Mouse (Mus musculus) kidney, postnatal 14 days (tissue): ENCODE results near the gene Met.

ENCODE experiments used
- DNase-seq: peaks from one replicate; pipeline ENCODE4 v3.0.0; 2022; ENCODE audit warnings: mixed read lengths

Met gene

GRCm38 (mm10) chr6:17612652-17613051 is 149.1 kb downstream of the Met start:
- no peak for DNase-seq

DNA sequence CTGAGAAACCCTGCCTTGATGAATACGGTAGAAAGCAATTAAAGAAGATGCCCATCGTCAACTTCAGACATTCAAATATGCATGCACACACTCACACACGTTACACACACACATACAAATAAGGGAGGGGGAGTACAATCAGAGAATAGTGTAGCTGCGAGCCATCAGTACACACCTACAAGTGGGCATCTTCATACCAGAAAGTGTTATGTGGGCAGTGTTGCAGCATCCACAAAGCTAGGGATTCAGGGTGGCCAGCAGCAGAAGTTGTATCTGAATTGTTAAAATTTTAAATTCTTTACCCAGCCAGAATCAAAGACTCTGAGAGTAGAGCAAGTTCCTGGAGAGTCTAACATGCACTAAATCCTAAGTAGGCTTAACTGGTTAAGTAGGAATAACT is 157.2 kb downstream of the Met start:
- DNase-seq = no peak

DNA sequence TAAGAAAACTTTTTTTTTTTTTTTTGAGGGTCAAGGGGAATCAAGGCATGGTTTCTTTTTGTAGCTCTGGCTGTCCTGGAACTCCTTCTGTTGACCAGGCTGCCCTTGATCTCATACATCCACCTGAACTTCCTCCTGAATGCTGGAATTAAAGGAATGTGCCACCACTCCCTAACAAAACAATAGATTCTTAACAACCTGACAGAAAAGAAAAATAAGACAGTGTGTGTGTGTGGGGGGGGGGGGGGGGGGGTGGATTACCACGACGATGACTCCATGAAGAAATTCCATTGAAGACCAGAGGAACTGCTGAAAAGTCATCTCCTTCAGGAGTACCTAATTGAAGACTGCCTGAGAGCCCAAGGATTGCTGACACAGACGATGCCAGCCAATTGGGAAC is 157.8 kb downstream of the Met start:
- DNase-seq = no peak
